Mouse (Mus musculus) liver, adult 2 months (tissue): ENCODE results near the gene Trem3. TPM values are rescaled to one million over a fixed set of nuclear protein-coding genes. Genes with fewer than 3 reads are reported as not detected.

Source experiments
- DNase-seq: peaks from one replicate; pipeline ENCODE4 v3.0.0-alpha.2; 2011; ENCODE audit warnings: low read depth, low spot score; ENCODE audit errors: extremely low read depth
- H3K27ac ChIP-seq: fragments of 200-500 bp; replicated peaks from 2 replicates; pipeline ENCODE4 v1.5.1; 2012; ENCODE audit warnings: low read depth, mild to moderate bottlenecking, control low read depth, inconsistent platforms, low read length; ENCODE audit not compliant: insufficient read depth
- H3K27me3 ChIP-seq: fragments of 200-500 bp; 2 replicates; pipeline ENCODE4 v1.6.1; 2012; ENCODE audit warnings: mild to moderate bottlenecking, moderate library complexity, low read length, inconsistent platforms; ENCODE audit not compliant: control insufficient read depth, insufficient read depth
- H3K36me3 ChIP-seq: fragments of 200-500 bp; 2 replicates; pipeline ENCODE4 v1.6.1; 2012; ENCODE audit warnings: low read length, inconsistent platforms; ENCODE audit not compliant: control insufficient read depth, insufficient read depth
- H3K4me1 ChIP-seq: fragments of 200-500 bp; 2 replicates; pipeline ENCODE4 v1.6.1; 2011; ENCODE audit warnings: low read length; ENCODE audit not compliant: control insufficient read depth, insufficient read depth
- H3K4me3 ChIP-seq: fragments of 200-500 bp; 2 replicates; pipeline ENCODE4 v1.5.1; 2011; ENCODE audit warnings: low read depth, mild to moderate bottlenecking, control low read depth, low read length, moderate library complexity; ENCODE audit not compliant: insufficient read depth
- H3K79me2 ChIP-seq: fragments of 200-500 bp; 2 replicates; pipeline ENCODE4 v1.6.1; 2012; ENCODE audit warnings: inconsistent platforms, mild to moderate bottlenecking, low read length, moderate library complexity; ENCODE audit not compliant: control insufficient read depth, insufficient read depth
- H3K9ac ChIP-seq: fragments of 200-500 bp; 2 replicates; pipeline ENCODE4 v1.6.1; 2012; ENCODE audit warnings: low read depth, mild to moderate bottlenecking, control low read depth, inconsistent platforms, low read length
- CTCF ChIP-seq: fragments of 200-500 bp; IDR thresholded peaks from 2 replicates; pipeline ENCODE4 v1.5.1; 2011; ENCODE audit warnings: low read depth, low read length, control low read depth
- POLR2A ChIP-seq: fragments of 200-500 bp; IDR thresholded peaks from 2 replicates; pipeline ENCODE4 v1.6.1; 2011; ENCODE audit warnings: low read length, control low read depth; ENCODE audit not compliant: insufficient read depth; ENCODE audit errors: extremely low read depth
- WGBS: fragments of 180-500 bp; shearing (Covaris S2); methylation state at CpG from one replicate; pipeline ENCODE4 v1.1.7; 2018; 5-methylcytosine and 5-hydroxymethylcytosine counted together
- polyA plus RNA-seq: library from polyadenylated mRNA; depleted of rRNA; stranded (reverse); fragments of >200 nt; gene quantifications from 2 replicates; pipeline ENCODE4 v1.2.3, GENCODE M21; 2012
- total RNA-seq: library from RNA; depleted of rRNA; stranded (reverse); fragments of >200 nt; gene quantifications from 2 replicates; pipeline ENCODE4 v1.2.3, GENCODE M21; 2014

Trem3 gene
- total and polyA plus RNA-seq, 2 experiments, result 0.09 TPM; not detected in 1

- no peak for TF ChIP-seq POLR2A
- TF ChIP-seq CTCF, result no peak
- WGBS, result 63% methylated on average over 2 of the region's 2 CpGs
- H3K4me1 ChIP-seq, result no peaks in the 10 kb centered on the region
These were observed 18.6 kb downstream of the Trem3 start for GRCm38 (mm10) chr17:48266138-48266537.

GRCm38 (mm10) chr17:48266610-48267304 is 19.2 kb downstream of the Trem3 start:
- no peak overlapping the region for H3K27ac ChIP-seq
- no peaks in the 10 kb centered on the region for H3K79me2 ChIP-seq
- TF ChIP-seq POLR2A (no peak), CTCF (no peak)
- H3K9ac ChIP-seq, result no peak overlapping the region
- DNase-seq, result no peak
- WGBS, result 53% methylated on average over 2 of the region's 2 CpGs
- H3K4me3 ChIP-seq, result no peak overlapping the region
- H3K27me3 ChIP-seq, result no peaks in the 10 kb centered on the region
- no peaks in the 10 kb centered on the region for H3K4me1 ChIP-seq
- H3K36me3 ChIP-seq, result no peaks in the 10 kb centered on the region

More at GRCm38 (mm10) chr17:48266138-48266537, 18.6 kb downstream of the Trem3 start:
- Histone ChIP-seq H3K79me2 (no peaks in the 10 kb centered on the region), H3K27me3 (no peaks in the 10 kb centered on the region), H3K4me3 (no peak overlapping the region), H3K9ac (no peak overlapping the region), H3K36me3 (no peaks in the 10 kb centered on the region), H3K27ac (no peak overlapping the region)
- no peak for DNase-seq

GRCm38 (mm10) chr17:48267591-48267990 is 20.0 kb downstream of the Trem3 start:
- Histone ChIP-seq H3K36me3 (no peaks in the 10 kb centered on the region), H3K79me2 (no peaks in the 10 kb centered on the region), H3K4me1 (no peaks in the 10 kb centered on the region), H3K4me3 (no peak overlapping the region), H3K9ac (no peak overlapping the region), H3K27me3 (no peaks in the 10 kb centered on the region), H3K27ac (no peak overlapping the region)
- WGBS, result 78% methylated on average over 1 of the region's 1 CpGs
- TF ChIP-seq POLR2A (no peak), CTCF (no peak)
- no peak for DNase-seq

GRCm38 (mm10) chr17:48268276-48268675 is 20.7 kb downstream of the Trem3 start:
- H3K4me3 ChIP-seq, result no peak overlapping the region
- H3K4me1 ChIP-seq, result no peaks in the 10 kb centered on the region
- H3K36me3 ChIP-seq, result no peaks in the 10 kb centered on the region
- H3K27ac ChIP-seq, result no peak overlapping the region
- DNase-seq, result no peak
- no peaks in the 10 kb centered on the region for H3K27me3 ChIP-seq
- no peaks in the 10 kb centered on the region for H3K79me2 ChIP-seq
- TF ChIP-seq POLR2A, result no peak
- TF ChIP-seq CTCF, result no peak
- no peak overlapping the region for H3K9ac ChIP-seq

- Histone ChIP-seq H3K27ac (no peak overlapping the region), H3K27me3 (no peaks in the 10 kb centered on the region), H3K4me1 (no peaks in the 10 kb centered on the region), H3K4me3 (no peak overlapping the region), H3K9ac (no peak overlapping the region), H3K36me3 (no peaks in the 10 kb centered on the region), H3K79me2 (no peaks in the 10 kb centered on the region)
- no peak for DNase-seq
- TF ChIP-seq CTCF, result no peak
- no peak for TF ChIP-seq POLR2A
- 71% methylated on average over 4 of the region's 4 CpGs for WGBS
These were observed 22.3 kb downstream of the Trem3 start for GRCm38 (mm10) chr17:48269833-48270232.

- TF ChIP-seq CTCF (no peak), POLR2A (no peak)
- H3K36me3 ChIP-seq, result no peaks in the 10 kb centered on the region
- H3K79me2 ChIP-seq, result no peaks in the 10 kb centered on the region
- no peak for DNase-seq
- WGBS, result 71% methylated on average over 5 of the region's 5 CpGs
- no peak overlapping the region for H3K4me3 ChIP-seq
- no peak overlapping the region for H3K9ac ChIP-seq
- H3K27ac ChIP-seq, result no peak overlapping the region
- no peaks in the 10 kb centered on the region for H3K27me3 ChIP-seq
- no peaks in the 10 kb centered on the region for H3K4me1 ChIP-seq
These were observed 24.6 kb downstream of the Trem3 start for GRCm38 (mm10) chr17:48272158-48272557.
